Mouse (Mus musculus) kidney, postnatal 0 days (tissue): ENCODE results near the gene Traf3. TPM values are rescaled to one million over a fixed set of nuclear protein-coding genes. Genes with fewer than 3 reads are reported as not detected.

ENCODE experiments used
- ATAC-seq: fragments of 200-750 bp; cut with Nextera tagmentation; replicated peaks from 2 replicates; pipeline ENCODE4 v1.8.0; 2017; ENCODE audit warnings: low read depth, moderate number of reproducible peaks, moderate TSS enrichment, moderate library complexity; ENCODE audit not compliant: low FRiP score
- DNase-seq: peaks from one replicate; pipeline ENCODE4 v3.0.0-alpha.2; 2016; ENCODE audit warnings: low spot score
- H3K27ac ChIP-seq: fragments of 300-500 bp; sonication (generic); 2 replicates; pipeline ENCODE4 v1.5.1; 2014; ENCODE audit warnings: mild to moderate bottlenecking
- H3K27me3 ChIP-seq: fragments of 300-500 bp; sonication (generic); 2 replicates; pipeline ENCODE4 v1.6.1; 2014; ENCODE audit warnings: low read length, mixed read lengths; ENCODE audit not compliant: insufficient read depth
- H3K36me3 ChIP-seq: fragments of 300-500 bp; sonication (generic); 2 replicates; pipeline ENCODE4 v1.6.1; 2014; ENCODE audit warnings: low read length, mixed read lengths; ENCODE audit not compliant: insufficient read depth
- H3K4me1 ChIP-seq: fragments of 300-500 bp; sonication (generic); replicated peaks from 2 replicates; pipeline ENCODE4 v1.6.1; 2014; ENCODE audit warnings: antibody characterized with exemption, low read length, mixed read lengths; ENCODE audit not compliant: insufficient read depth
- H3K4me2 ChIP-seq: fragments of 300-500 bp; sonication (generic); 2 replicates; pipeline ENCODE4 v1.6.1; 2014; ENCODE audit warnings: mild to moderate bottlenecking, low read length, moderate library complexity, mixed read lengths
- H3K4me3 ChIP-seq: fragments of 300-500 bp; sonication (generic); replicated peaks from 2 replicates; pipeline ENCODE4 v1.5.1; 2014; ENCODE audit warnings: low read depth, low read length
- H3K9ac ChIP-seq: fragments of 300-500 bp; sonication (generic); 2 replicates; pipeline ENCODE4 v1.6.1; 2014; ENCODE audit warnings: low read depth, low read length
- H3K9me3 ChIP-seq: fragments of 300-500 bp; sonication (generic); replicated peaks from 2 replicates; pipeline ENCODE4 v1.6.1; 2016; ENCODE audit warnings: low read length, inconsistent platforms, mixed read lengths
- CTCF ChIP-seq: IDR thresholded peaks from 2 replicates; pipeline ENCODE4 v1.5.1; 2016; ENCODE audit warnings: antibody characterized with exemption, low read depth, mild to moderate bottlenecking, moderate library complexity
- WGBS: fragments of 180-500 bp; shearing (Covaris S2); extraction: QIAGEN DNeasy Blood & Tissue Kit; methylation state at CpG from one replicate; pipeline ENCODE4 v1.1.7; 2014; 5-methylcytosine and 5-hydroxymethylcytosine counted together
- polyA plus RNA-seq: library from polyadenylated mRNA; unstranded; fragments of >200 nt; fragmentation: Nextera tagmentation; extraction: Ambion mirVana; gene quantifications from 2 replicates; pipeline ENCODE4 v1.2.1, GENCODE M21; 2015

Gene Traf3
- polyA plus RNA-seq, 1 experiment from 2014 or later = 7.3 TPM

DNA sequence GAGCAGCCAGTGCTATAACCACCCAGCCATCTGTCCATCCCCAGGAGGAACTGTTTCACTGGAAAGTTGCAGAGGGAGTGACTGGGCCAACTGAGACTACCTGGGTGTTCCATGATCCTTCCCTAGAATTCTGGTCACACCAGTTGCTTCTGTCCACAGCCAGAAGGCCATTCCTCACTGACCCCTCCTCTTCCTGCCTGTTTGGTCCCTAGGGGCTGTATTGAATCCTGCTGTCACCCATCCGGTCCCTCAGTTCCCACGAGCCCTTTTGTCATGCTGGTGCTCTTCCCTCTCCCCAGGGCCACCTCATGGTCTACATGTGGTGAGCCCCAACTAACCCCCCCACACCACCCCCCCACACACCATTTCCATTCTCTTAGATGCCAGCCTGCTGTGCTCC is 24.7 kb downstream of the Traf3 start:
- no peak for TF ChIP-seq CTCF
- no peak overlapping the region for H3K4me2 ChIP-seq
- no peak for ATAC-seq
- H3K9ac ChIP-seq = no peak overlapping the region
- WGBS = 54% methylated on average over 2 of the region's 2 CpGs
- H3K4me1 ChIP-seq = 0 out of 2 replicates have a peak, but pooled peaks cover 9% of the 10 kb centered on the region
- H3K27me3 ChIP-seq = no peaks in the 10 kb centered on the region
- H3K36me3 ChIP-seq = no peaks in the 10 kb centered on the region
- DNase-seq = no peak
- no peak overlapping the region for H3K27ac ChIP-seq
- H3K4me3 ChIP-seq = no peak overlapping the region
- no peaks in the 10 kb centered on the region for H3K9me3 ChIP-seq

DNA sequence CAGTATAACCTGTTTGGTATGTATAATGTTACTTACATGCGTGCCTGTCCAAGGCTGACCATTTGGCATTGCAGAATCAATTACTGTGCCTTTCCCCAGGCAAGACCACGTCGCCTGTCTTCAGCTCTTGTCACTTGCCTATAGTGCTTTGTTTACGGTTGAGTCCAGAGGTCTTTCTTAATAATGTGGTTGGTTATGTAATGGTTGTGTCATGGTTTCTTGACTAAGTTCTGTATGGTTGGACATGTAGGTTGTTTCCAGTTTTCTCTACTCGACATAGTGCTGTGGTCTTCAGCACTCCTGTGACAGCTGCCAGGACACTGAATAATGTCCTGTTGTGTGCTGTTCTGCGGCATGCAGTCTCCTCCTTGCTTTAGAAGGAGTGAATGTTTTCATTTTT is 26.6 kb downstream of the Traf3 start:
- no peak for TF ChIP-seq CTCF
- Histone ChIP-seq H3K9ac (no peak overlapping the region), H3K4me2 (no peak overlapping the region), H3K4me3 (no peak overlapping the region), H3K9me3 (no peaks in the 10 kb centered on the region), H3K27me3 (no peaks in the 10 kb centered on the region), H3K4me1 (0 out of 2 replicates have a peak, but pooled peaks cover 9% of the 10 kb centered on the region), H3K36me3 (no peaks in the 10 kb centered on the region), H3K27ac (no peak overlapping the region)
- ATAC-seq (no peak), DNase-seq (no peak)
- WGBS = 60% methylated on average over 6 of the region's 6 CpGs

DNA sequence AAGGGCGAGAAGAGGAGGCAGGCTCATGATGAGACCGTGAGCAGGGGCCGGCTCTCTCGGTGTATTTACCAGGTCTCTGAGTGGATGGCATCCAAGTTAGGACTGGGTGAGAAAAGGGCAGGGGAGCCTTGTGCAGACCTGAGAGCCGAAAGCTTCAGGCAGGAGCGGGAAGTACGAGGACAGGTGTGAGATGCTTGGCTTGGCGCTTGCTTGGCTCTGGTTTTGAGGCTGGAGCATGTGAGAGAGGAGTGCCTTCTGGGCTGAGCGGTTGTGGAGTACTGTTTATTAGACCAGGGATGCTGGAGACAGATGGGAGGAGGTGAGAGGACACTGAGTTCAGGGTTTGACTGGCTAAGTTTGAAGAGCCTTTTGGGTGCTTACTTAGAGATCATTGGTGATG is 27.2 kb downstream of the Traf3 start:
- 48% methylated on average over 9 of the region's 9 CpGs for WGBS
- H3K4me1 ChIP-seq = 0 out of 2 replicates have a peak, but pooled peaks cover 9% of the 10 kb centered on the region
- H3K9ac ChIP-seq = no peak overlapping the region
- H3K4me3 ChIP-seq = no peak overlapping the region
- H3K27me3 ChIP-seq = no peaks in the 10 kb centered on the region
- 0 out of 2 replicates have a peak overlapping the region, but pooled peaks have one; percentile 18 for H3K4me2 ChIP-seq
- DNase-seq (no peak), ATAC-seq (no peak)
- no peak for TF ChIP-seq CTCF
- no peaks in the 10 kb centered on the region for H3K36me3 ChIP-seq
- H3K27ac ChIP-seq = no peak overlapping the region
- H3K9me3 ChIP-seq = no peaks in the 10 kb centered on the region

DNA sequence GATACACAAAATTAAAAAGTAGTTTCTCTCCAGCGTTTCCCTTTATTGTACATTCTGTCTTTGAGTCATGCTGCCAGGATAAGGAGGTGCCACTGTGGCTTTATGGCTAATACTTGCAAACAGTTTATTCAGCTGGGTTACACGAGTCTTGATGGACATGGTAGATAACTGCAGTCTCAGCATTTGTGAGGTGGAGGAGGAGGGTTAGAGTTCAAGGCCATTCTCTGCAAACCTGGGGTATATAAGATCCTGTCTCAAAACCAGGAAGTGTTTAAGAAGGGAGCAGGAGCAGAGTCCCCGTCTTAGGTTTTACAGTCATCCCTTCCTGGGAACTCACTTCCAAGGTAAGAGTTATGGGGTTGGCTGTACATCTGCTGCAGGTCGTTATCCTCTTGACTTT is 30.4 kb downstream of the Traf3 start:
- H3K4me2 ChIP-seq = no peak overlapping the region
- ATAC-seq = no peak
- no peak for TF ChIP-seq CTCF
- 55% methylated on average over 4 of the region's 4 CpGs for WGBS
- no peak overlapping the region for H3K4me3 ChIP-seq
- DNase-seq = no peak
- no peaks in the 10 kb centered on the region for H3K27me3 ChIP-seq
- H3K9me3 ChIP-seq = no peaks in the 10 kb centered on the region
- H3K9ac ChIP-seq = no peak overlapping the region
- H3K4me1 ChIP-seq = 0 out of 2 replicates have a peak, but pooled peaks cover 2% of the 10 kb centered on the region
- no peaks in the 10 kb centered on the region for H3K36me3 ChIP-seq
- H3K27ac ChIP-seq = no peak overlapping the region

DNA sequence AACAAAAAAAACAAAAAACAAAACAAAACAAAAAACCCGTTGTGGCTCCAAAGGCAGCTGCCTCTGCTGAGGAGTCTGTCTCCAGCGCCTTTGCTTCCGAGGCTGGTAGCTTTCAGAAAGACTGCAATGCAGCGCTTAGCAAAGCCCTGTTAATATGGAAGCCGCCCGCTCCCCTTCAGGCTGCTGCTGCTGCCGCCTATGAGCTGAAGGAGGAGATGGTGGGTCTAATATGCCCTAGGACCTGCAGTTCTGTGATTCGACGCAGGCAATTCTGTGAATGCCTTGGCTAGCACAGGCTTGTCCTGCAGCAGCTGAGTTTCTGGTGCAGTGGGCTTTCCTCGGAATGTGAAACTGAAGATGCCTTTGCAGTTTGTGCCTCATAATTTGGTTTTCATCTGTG is 36.9 kb downstream of the Traf3 start:
- Histone ChIP-seq H3K9me3 (no peaks in the 10 kb centered on the region), H3K4me1 (no peaks in the 10 kb centered on the region), H3K4me2 (no peak overlapping the region), H3K27ac (no peak overlapping the region), H3K27me3 (no peaks in the 10 kb centered on the region), H3K36me3 (no peaks in the 10 kb centered on the region), H3K9ac (no peak overlapping the region), H3K4me3 (no peak overlapping the region)
- no peak for ATAC-seq
- TF ChIP-seq CTCF = no peak
- WGBS = 67% methylated on average over 10 of the region's 10 CpGs
- DNase-seq = no peak

DNA sequence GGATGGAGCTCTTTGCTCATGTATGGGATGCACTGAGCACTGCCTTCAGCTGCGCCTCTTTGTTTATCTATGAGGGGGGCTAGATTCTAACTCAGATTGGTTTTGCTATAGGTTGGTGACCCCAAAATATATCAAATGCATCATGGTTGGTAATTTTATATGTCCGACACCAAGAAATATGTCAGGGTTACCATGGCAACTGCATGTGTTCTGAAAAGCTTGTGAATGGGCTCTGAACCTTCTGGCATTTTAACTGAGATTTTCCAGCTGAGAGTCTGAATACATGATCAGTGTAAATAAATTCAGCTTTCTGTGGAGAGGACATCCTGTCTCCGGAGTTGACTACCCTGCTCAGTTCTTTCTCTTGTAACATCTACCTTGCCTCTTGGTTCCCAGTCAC is 37.8 kb downstream of the Traf3 start:
- H3K4me1 ChIP-seq = no peaks in the 10 kb centered on the region
- no peaks in the 10 kb centered on the region for H3K36me3 ChIP-seq
- no peak for ATAC-seq
- H3K27ac ChIP-seq = no peak overlapping the region
- no peaks in the 10 kb centered on the region for H3K27me3 ChIP-seq
- 68% methylated on average over 3 of the region's 3 CpGs for WGBS
- DNase-seq = peak; percentile 46
- H3K9ac ChIP-seq = no peak overlapping the region
- H3K9me3 ChIP-seq = no peaks in the 10 kb centered on the region
- no peak overlapping the region for H3K4me2 ChIP-seq
- TF ChIP-seq CTCF = no peak
- H3K4me3 ChIP-seq = no peak overlapping the region

DNA sequence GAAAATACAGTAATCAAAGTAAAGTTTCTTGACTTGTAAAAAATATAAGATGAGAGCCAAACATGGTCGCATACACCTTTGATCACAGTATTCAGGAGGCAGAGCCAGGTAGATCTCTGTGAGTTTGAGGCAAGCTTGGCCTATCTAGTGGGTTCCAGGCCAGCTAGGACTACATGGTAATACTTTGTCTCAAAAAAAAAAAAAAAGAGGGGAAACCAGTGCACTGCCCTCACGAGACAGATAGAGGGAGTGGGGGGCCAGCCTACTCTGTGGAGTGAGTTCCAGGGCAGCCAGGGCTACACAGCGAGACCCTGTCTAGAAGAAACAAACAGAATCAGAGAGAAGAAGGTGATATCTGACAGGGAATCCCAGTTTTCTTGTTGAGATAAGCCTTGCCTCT is 41.5 kb downstream of the Traf3 start:
- H3K4me2 ChIP-seq = no peak overlapping the region
- no peaks in the 10 kb centered on the region for H3K9me3 ChIP-seq
- no peak for DNase-seq
- ATAC-seq = no peak
- H3K27me3 ChIP-seq = no peaks in the 10 kb centered on the region
- WGBS = 78% methylated on average over 3 of the region's 3 CpGs
- H3K4me3 ChIP-seq = no peak overlapping the region
- no peak for TF ChIP-seq CTCF
- no peaks in the 10 kb centered on the region for H3K4me1 ChIP-seq
- no peaks in the 10 kb centered on the region for H3K36me3 ChIP-seq
- no peak overlapping the region for H3K27ac ChIP-seq
- H3K9ac ChIP-seq = no peak overlapping the region
